Mouse (Mus musculus): ENCODE results near the gene Ces2f. TPM values are rescaled to one million over a fixed set of nuclear protein-coding genes. Genes with fewer than 3 reads are reported as not detected.

Gene Ces2f
- polyA plus RNA-seq, 1 experiment from 2014 or later: not detected

GRCm38 (mm10) chr8:104984942-104985341 lies 37.8 kb downstream of the Ces2f start:
- H3K9me3 ChIP-seq (replicated peaks): peaks cover 9% of the 10 kb centered on the region; the same call in 1 of the 2 replicates
- H3K4me3 ChIP-seq: no peak overlapping the region
- no peaks in the 10 kb centered on the region for H3K4me1 ChIP-seq
- no peak for DNase-seq (ENCODE audit: low spot score)
- no peak overlapping the region for H3K27ac ChIP-seq (replicated peaks)
- H3K27me3 ChIP-seq (ENCODE audit: low read depth, poor library complexity, severe bottlenecking): no peaks in the 10 kb centered on the region
- whole genome bisulfite sequencing: 98% methylated on average over 2 of the region's 2 CpGs
- no peaks in the 10 kb centered on the region for H3K36me3 ChIP-seq

GRCm38 (mm10) chr8:104998191-104998590 lies 51.0 kb downstream of the Ces2f start:
- no peak for DNase-seq (ENCODE audit: low spot score)
- Histone ChIP-seq H3K27me3 (ENCODE audit: low read depth, poor library complexity, severe bottlenecking) (no peaks in the 10 kb centered on the region), H3K4me3 (no peak overlapping the region), H3K4me1 (no peaks in the 10 kb centered on the region), H3K9me3 (replicated peaks) (no peaks in the 10 kb centered on the region), H3K36me3 (no peaks in the 10 kb centered on the region), H3K27ac (replicated peaks) (no peak overlapping the region)
- 76% methylated on average over 6 of the region's 6 CpGs for WGBS

DNA sequence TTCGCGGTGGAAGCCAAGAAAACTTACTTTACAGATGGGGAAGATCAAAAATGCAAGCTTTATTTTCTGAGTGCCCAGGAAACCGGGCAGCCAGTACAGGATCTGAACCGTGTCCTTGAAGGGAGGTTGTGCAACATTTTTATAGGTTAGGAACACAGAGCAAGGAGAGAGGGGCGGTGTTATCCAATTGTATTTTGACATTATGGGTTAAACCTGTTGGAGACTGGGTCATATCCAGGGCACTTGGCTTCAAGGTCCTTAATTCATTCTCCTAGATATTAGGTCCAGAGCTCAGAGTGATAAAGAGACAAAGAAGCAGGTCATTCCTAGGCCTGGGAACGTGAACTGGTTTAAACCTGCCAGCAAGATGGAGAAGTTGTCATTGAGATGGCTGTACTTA lies 52.0 kb downstream of the Ces2f start:
- no peaks in the 10 kb centered on the region for H3K36me3 ChIP-seq
- H3K9me3 ChIP-seq (replicated peaks): no peaks in the 10 kb centered on the region
- H3K27me3 ChIP-seq (ENCODE audit: low read depth, poor library complexity, severe bottlenecking): no peaks in the 10 kb centered on the region
- WGBS: 85% methylated on average over 6 of the region's 6 CpGs
- no peaks in the 10 kb centered on the region for H3K4me1 ChIP-seq
- H3K4me3 ChIP-seq: no peak overlapping the region
- no peak overlapping the region for H3K27ac ChIP-seq (replicated peaks)
- DNase-seq (ENCODE audit: low spot score): no peak

- Histone ChIP-seq H3K27ac (replicated peaks) (no peak within 1 kb of the TSS), H3K4me1 (no peaks in the 10 kb centered on the region), H3K4me3 (no peak within 1 kb of the TSS), H3K9me3 (replicated peaks) (no peaks in the 10 kb centered on the region), H3K36me3 (no peaks in the 10 kb centered on the region), H3K27me3 (ENCODE audit: low read depth, poor library complexity, severe bottlenecking) (no peaks in the 10 kb centered on the region)
- 86% methylated on average over 7 of the region's 7 CpGs for WGBS
- no peak for DNase-seq (ENCODE audit: low spot score)
Measured at GRCm38 (mm10) chr8:105000586-105000985, 53.4 kb downstream of the Ces2f start, which contains the start of gene Ces2h. Gene Ces2h (plus strand): TSS chr8:105000853.

Other genes with a start within 250 kb of the Ces2f start
- not detected in 2 replicates for gene Ces2a, start 213.4 kb upstream of the Ces2f start, polyA plus RNA-seq (2016; fragmentation: Nextera tagmentation; extraction: Ambion mirVana)
- 0.22 TPM in 1 of 2 replicates, not detected in the other for gene Ces2b, start 115.8 kb upstream of the Ces2f start, polyA plus RNA-seq (2016; fragmentation: Nextera tagmentation; extraction: Ambion mirVana)
- not detected in 2 replicates for gene Ces2c, start 100.3 kb upstream of the Ces2f start, polyA plus RNA-seq (2016; fragmentation: Nextera tagmentation; extraction: Ambion mirVana)
- gene Ces2e, start 21.1 kb upstream of the Ces2f start, polyA plus RNA-seq (2016; fragmentation: Nextera tagmentation; extraction: Ambion mirVana): not detected in 2 replicates
- not detected in 2 replicates for gene Ces2g, start 14.4 kb downstream of the Ces2f start, polyA plus RNA-seq (2016; fragmentation: Nextera tagmentation; extraction: Ambion mirVana)
- gene Ces2h, start 53.5 kb downstream of the Ces2f start, polyA plus RNA-seq (2016; fragmentation: Nextera tagmentation; extraction: Ambion mirVana): not detected in 2 replicates
- not detected in 2 replicates for gene Ces3a, start 101.2 kb downstream of the Ces2f start, polyA plus RNA-seq (2016; fragmentation: Nextera tagmentation; extraction: Ambion mirVana)
- gene Ces3b, start 136.4 kb downstream of the Ces2f start, polyA plus RNA-seq (2016; fragmentation: Nextera tagmentation; extraction: Ambion mirVana): not detected in 2 replicates
- not detected in 2 replicates for gene Ces4a, start 184.4 kb downstream of the Ces2f start, polyA plus RNA-seq (2016; fragmentation: Nextera tagmentation; extraction: Ambion mirVana)
- 41.8 and 46.7 TPM in 2 replicates for gene Cbfb, start 223.3 kb downstream of the Ces2f start, polyA plus RNA-seq (2016; fragmentation: Nextera tagmentation; extraction: Ambion mirVana)

Data from midbrain, embryonic 10.5 days (tissue).